Mouse (Mus musculus) forebrain, embryonic 11.5 days (tissue): ENCODE results near the gene Ssbp3. TPM values are rescaled to one million over a fixed set of nuclear protein-coding genes. Genes with fewer than 3 reads are reported as not detected.

Experiments used
- ATAC-seq: fragments of 200-750 bp; cut with Nextera tagmentation; replicated peaks from 2 replicates; pipeline ENCODE4 v1.8.0; 2017; ENCODE audit warnings: moderate TSS enrichment; ENCODE audit not compliant: low FRiP score
- DNase-seq: peaks from one replicate; pipeline ENCODE4 v3.0.0-alpha.2; 2017; ENCODE audit warnings: low spot score
- H3K27ac ChIP-seq: fragments of 300-500 bp; sonication (generic); 2 replicates; pipeline ENCODE4 v1.5.1; 2014; ENCODE audit warnings: low read depth, low read length
- H3K27me3 ChIP-seq: fragments of 300-500 bp; sonication (generic); 2 replicates; pipeline ENCODE4 v1.6.1; 2014; ENCODE audit warnings: mild to moderate bottlenecking, low read length, mixed read lengths; ENCODE audit not compliant: control insufficient read depth, insufficient read depth
- H3K36me3 ChIP-seq: fragments of 300-500 bp; sonication (generic); 2 replicates; pipeline ENCODE4 v1.6.1; 2014; ENCODE audit warnings: mild to moderate bottlenecking, low read length, moderate library complexity, mixed read lengths; ENCODE audit not compliant: control insufficient read depth, insufficient read depth
- H3K4me1 ChIP-seq: fragments of 300-500 bp; sonication (generic); replicated peaks from 2 replicates; pipeline ENCODE4 v1.6.1; 2014; ENCODE audit warnings: low read length, mixed read lengths; ENCODE audit not compliant: control insufficient read depth, insufficient read depth
- H3K4me2 ChIP-seq: fragments of 300-500 bp; sonication (generic); 2 replicates; pipeline ENCODE4 v1.6.1; 2014; ENCODE audit warnings: low read depth, mild to moderate bottlenecking, low read length, moderate library complexity, mixed read lengths; ENCODE audit not compliant: severe bottlenecking
- H3K4me3 ChIP-seq: fragments of 300-500 bp; sonication (generic); 2 replicates; pipeline ENCODE4 v1.5.1; 2014; ENCODE audit warnings: low read depth, low read length
- H3K9ac ChIP-seq: fragments of 300-500 bp; sonication (generic); 2 replicates; pipeline ENCODE4 v1.6.1; 2014; ENCODE audit warnings: low read length
- H3K9me3 ChIP-seq: fragments of 300-500 bp; sonication (generic); 2 replicates; pipeline ENCODE4 v1.6.1; 2016; ENCODE audit warnings: low read length, mixed read lengths; ENCODE audit not compliant: control insufficient read depth
- WGBS: fragments of 180-500 bp; shearing (Covaris S2); extraction: QIAGEN DNeasy Blood & Tissue Kit; methylation state at CpG from one replicate; pipeline ENCODE4 v1.1.7; 2014; 5-methylcytosine and 5-hydroxymethylcytosine counted together
- polyA plus RNA-seq: library from polyadenylated mRNA; unstranded; fragments of >200 nt; fragmentation: Nextera tagmentation; extraction: Ambion mirVana; gene quantifications from 2 replicates; pipeline ENCODE4 v1.2.1, GENCODE M21; 2014

Gene Ssbp3
- polyA plus RNA-seq, 1 experiment from 2014 or later = 135 TPM

- Histone ChIP-seq H3K4me2 (no peak overlapping the region), H3K27me3 (no peaks in the 10 kb centered on the region), H3K9ac (peak overlapping the region; percentile 52; the same call in 1 of the 2 replicates), H3K36me3 (no peaks in the 10 kb centered on the region; the same call in 1 of the 2 replicates), H3K27ac (peak overlapping the region; percentile 87), H3K4me3 (no peak overlapping the region), H3K9me3 (no peaks in the 10 kb centered on the region), H3K4me1 (peaks cover 56% of the 10 kb centered on the region)
- no peak for ATAC-seq
- WGBS = 45% methylated on average over 12 of the region's 12 CpGs
- DNase-seq = no peak
These were observed 24.6 kb downstream of the Ssbp3 start for GRCm38 (mm10) chr4:106934931-106935582.

GRCm38 (mm10) chr4:106935583-106935935, 25.1 kb downstream of the Ssbp3 start:
- no peak overlapping the region for H3K4me2 ChIP-seq
- no peaks in the 10 kb centered on the region for H3K9me3 ChIP-seq
- H3K36me3 ChIP-seq = no peaks in the 10 kb centered on the region; the same call in 1 of the 2 replicates
- H3K9ac ChIP-seq = peak overlapping the region; percentile 52
- H3K27me3 ChIP-seq = no peaks in the 10 kb centered on the region
- H3K4me3 ChIP-seq = no peak overlapping the region
- WGBS = 5% methylated on average over 2 of the region's 2 CpGs
- H3K27ac ChIP-seq = peak overlapping the region; percentile 87
- ATAC-seq = 0 out of 2 replicates have a peak, but pooled peaks have one; percentile 4
- peaks cover 59% of the 10 kb centered on the region for H3K4me1 ChIP-seq
- DNase-seq = no peak

- H3K27ac ChIP-seq = peak overlapping the region; percentile 87
- H3K27me3 ChIP-seq = no peaks in the 10 kb centered on the region
- H3K9ac ChIP-seq = peak overlapping the region; percentile 52
- no peaks in the 10 kb centered on the region for H3K9me3 ChIP-seq
- peaks cover 64% of the 10 kb centered on the region for H3K4me1 ChIP-seq
- WGBS = 43% methylated on average over 3 of the region's 3 CpGs
- no peak for ATAC-seq
- H3K36me3 ChIP-seq = no peaks in the 10 kb centered on the region; the same call in 1 of the 2 replicates
- DNase-seq = no peak
- no peak overlapping the region for H3K4me3 ChIP-seq
- peak overlapping the region; percentile 28; the same call in 1 of the 2 replicates for H3K4me2 ChIP-seq
These were observed 25.5 kb downstream of the Ssbp3 start for GRCm38 (mm10) chr4:106936041-106936440.

- Histone ChIP-seq H3K9ac (peak overlapping the region; percentile 52), H3K27ac (peak overlapping the region; percentile 87), H3K4me2 (peak overlapping the region; percentile 28), H3K36me3 (no peaks in the 10 kb centered on the region; the same call in 1 of the 2 replicates), H3K4me1 (peaks cover 71% of the 10 kb centered on the region), H3K9me3 (no peaks in the 10 kb centered on the region), H3K4me3 (no peak overlapping the region), H3K27me3 (no peaks in the 10 kb centered on the region)
- peak; percentile 81 for DNase-seq
- 2% methylated on average over 8 of the region's 8 CpGs for WGBS
- 0 out of 2 replicates have a peak, but pooled peaks have one; percentile 25 for ATAC-seq
These were observed 26.2 kb downstream of the Ssbp3 start for GRCm38 (mm10) chr4:106936741-106937140.

GRCm38 (mm10) chr4:106938506-106939222, 28.2 kb downstream of the Ssbp3 start:
- Histone ChIP-seq H3K36me3 (no peaks in the 10 kb centered on the region; the same call in 1 of the 2 replicates), H3K9ac (peak overlapping the region; percentile 2)

GRCm38 (mm10) chr4:106939223-106939918, 28.9 kb downstream of the Ssbp3 start:
- no peaks in the 10 kb centered on the region for H3K9me3 ChIP-seq
- H3K4me3 ChIP-seq = no peak overlapping the region
- peak overlapping the region; percentile 73 for H3K27ac ChIP-seq
- DNase-seq (peak; percentile 84), ATAC-seq (peak; percentile 87)
- 13% methylated on average over 6 of the region's 6 CpGs for WGBS
- no peaks in the 10 kb centered on the region; the same call in 1 of the 2 replicates for H3K36me3 ChIP-seq
- H3K9ac ChIP-seq = peak overlapping the region; percentile 48
- peaks cover 72% of the 10 kb centered on the region for H3K4me1 ChIP-seq
- peak overlapping the region; percentile 38 for H3K4me2 ChIP-seq
- no peaks in the 10 kb centered on the region for H3K27me3 ChIP-seq

More at GRCm38 (mm10) chr4:106938506-106939222, 28.2 kb downstream of the Ssbp3 start:
- Histone ChIP-seq H3K4me1 (peaks cover 74% of the 10 kb centered on the region), H3K27ac (peak overlapping the region; percentile 73), H3K4me2 (peak overlapping the region; percentile 19; the same call in 1 of the 2 replicates), H3K9me3 (no peaks in the 10 kb centered on the region), H3K27me3 (no peaks in the 10 kb centered on the region), H3K4me3 (no peak overlapping the region)
- DNase-seq (no peak), ATAC-seq (no peak)
- WGBS = 60% methylated on average over 8 of the region's 8 CpGs

GRCm38 (mm10) chr4:106939919-106940227, 29.4 kb downstream of the Ssbp3 start:
- Histone ChIP-seq H3K36me3 (no peaks in the 10 kb centered on the region; the same call in 1 of the 2 replicates), H3K4me1 (peaks cover 69% of the 10 kb centered on the region), H3K4me3 (no peak overlapping the region), H3K9me3 (no peaks in the 10 kb centered on the region), H3K4me2 (peak overlapping the region; percentile 38), H3K9ac (peak overlapping the region; percentile 48), H3K27ac (peak overlapping the region; percentile 73), H3K27me3 (no peaks in the 10 kb centered on the region)
- ATAC-seq (peak; percentile 6; the same call in 1 of the 2 replicates), DNase-seq (no peak)
- 57% methylated on average over 4 of the region's 4 CpGs for WGBS

GRCm38 (mm10) chr4:106940945-106941344, 30.4 kb downstream of the Ssbp3 start:
- H3K9me3 ChIP-seq = no peaks in the 10 kb centered on the region
- peak overlapping the region; percentile 35 for H3K9ac ChIP-seq
- no peak overlapping the region for H3K4me2 ChIP-seq
- no peak overlapping the region for H3K4me3 ChIP-seq
- ATAC-seq = no peak
- no peak overlapping the region for H3K27ac ChIP-seq
- DNase-seq = no peak
- H3K36me3 ChIP-seq = no peaks in the 10 kb centered on the region; the same call in 1 of the 2 replicates
- H3K27me3 ChIP-seq = no peaks in the 10 kb centered on the region
- H3K4me1 ChIP-seq = peaks cover 59% of the 10 kb centered on the region
- whole genome bisulfite sequencing = 60% methylated on average over 6 of the region's 6 CpGs
